Mouse (Mus musculus) B cell, adult 2 months (primary cell): ENCODE results near the gene Gpr22.

ENCODE experiments used
- DNase-seq, 2 experiments: peaks; one replicate each; pipeline ENCODE4 v3.0.0; 2022

Gpr22 gene

GRCm38 (mm10) chr12:31665999-31666398 is 47.7 kb downstream of the Gpr22 start:
- DNase-seq, result no peak
